Mouse (Mus musculus) ES-E14 (cell line): Measurements from ENCODE around the gene Cubn. TPM values are rescaled to one million over a fixed set of nuclear protein-coding genes. Genes with fewer than 3 reads are reported as not detected.

Experiments used
- DNase-seq: peaks from one replicate; pipeline ENCODE4 v3.0.0-alpha.2; 2013; ENCODE audit warnings: low read depth, low spot score
- H3K27ac ChIP-seq: 2 replicates; pipeline ENCODE4 v1.5.1; 2012; ENCODE audit warnings: low read depth, mild to moderate bottlenecking, low read length, moderate library complexity, mixed read lengths; ENCODE audit not compliant: poor library complexity, insufficient read depth, severe bottlenecking
- H3K36me3 ChIP-seq: 2 replicates; pipeline ENCODE4 v1.6.1; 2012; ENCODE audit warnings: mild to moderate bottlenecking, low read length, moderate library complexity, mixed read lengths; ENCODE audit not compliant: control insufficient read depth, poor library complexity, insufficient read depth, severe bottlenecking
- H3K4me1 ChIP-seq, 2 experiments: fragments of 150-350 bp in 1 of 2; sonication (generic) in 1 of 2; 2 replicates each; pipeline ENCODE4 v1.6.1; 2012; ENCODE audit warnings: low read length in 2 of 2, mild to moderate bottlenecking in 1 of 2, mixed read lengths in 1 of 2; ENCODE audit not compliant: control insufficient read depth in 2 of 2, insufficient read depth in 2 of 2, poor library complexity in 1 of 2
- H3K4me3 ChIP-seq, 2 experiments: fragments of 150-350 bp in 1 of 2; sonication (generic) in 1 of 2; 2 replicates each; pipeline ENCODE4 v1.5.1; 2012; ENCODE audit warnings: low read length in 2 of 2, low read depth in 1 of 2, mild to moderate bottlenecking in 1 of 2, mixed read lengths in 1 of 2; ENCODE audit not compliant: insufficient read depth in 1 of 2, poor library complexity in 1 of 2, severe bottlenecking in 1 of 2
- H3K9ac ChIP-seq: 2 replicates; pipeline ENCODE4 v1.6.1; 2012; ENCODE audit warnings: low read depth, mild to moderate bottlenecking, low read length, mixed read lengths; ENCODE audit not compliant: poor library complexity, insufficient read depth, severe bottlenecking
- H3K9me3 ChIP-seq: fragments of 150-350 bp; sonication (generic); 2 replicates; pipeline ENCODE4 v1.6.1; 2012; ENCODE audit warnings: low read depth, mild to moderate bottlenecking, low read length; ENCODE audit not compliant: control insufficient read depth, insufficient read depth
- CHD2 ChIP-seq: IDR thresholded peaks from 2 replicates; pipeline ENCODE4 v1.6.1; 2014; ENCODE audit warnings: mild to moderate bottlenecking, low read depth, low read length, inconsistent platforms
- HCFC1 ChIP-seq: IDR thresholded peaks from 2 replicates; pipeline ENCODE4 v1.6.1; 2012; ENCODE audit warnings: low read length, inconsistent platforms, borderline replicate concordance; ENCODE audit not compliant: insufficient read depth
- MAFK ChIP-seq: IDR thresholded peaks from 2 replicates; pipeline ENCODE4 v1.6.1; 2014; ENCODE audit warnings: mild to moderate bottlenecking, low read depth, low read length, inconsistent platforms; ENCODE audit not compliant: insufficient read depth
- ZC3H11A ChIP-seq: IDR thresholded peaks from 2 replicates; pipeline ENCODE4 v1.6.1; 2012; ENCODE audit warnings: low read depth, mild to moderate bottlenecking, inconsistent platforms, low read length, borderline replicate concordance
- ZNF384 ChIP-seq: IDR thresholded peaks from 2 replicates; pipeline ENCODE4 v1.6.1; 2012; ENCODE audit warnings: low read depth, low read length, inconsistent platforms
- in situ Hi-C, 2 experiments: fragments of 600-800 bp; cut with MboI; formaldehyde crosslinking; loops; one replicate each; pipeline ENCODE4 v1.15.1; 2025; ENCODE audit warnings: low sequenced_read_pairs in 2 of 2, inconsistent platforms in 1 of 2; ENCODE audit not compliant: unreplicated experiment in 2 of 2
- total RNA-seq: library from RNA; depleted of rRNA; stranded (reverse); fragments of 300-350 nt; gene quantifications from 2 replicates; pipeline ENCODE4 v1.2.3, GENCODE M21; 2012

Cubn gene
- total RNA-seq, 1 experiment = 18.2 TPM

DNA sequence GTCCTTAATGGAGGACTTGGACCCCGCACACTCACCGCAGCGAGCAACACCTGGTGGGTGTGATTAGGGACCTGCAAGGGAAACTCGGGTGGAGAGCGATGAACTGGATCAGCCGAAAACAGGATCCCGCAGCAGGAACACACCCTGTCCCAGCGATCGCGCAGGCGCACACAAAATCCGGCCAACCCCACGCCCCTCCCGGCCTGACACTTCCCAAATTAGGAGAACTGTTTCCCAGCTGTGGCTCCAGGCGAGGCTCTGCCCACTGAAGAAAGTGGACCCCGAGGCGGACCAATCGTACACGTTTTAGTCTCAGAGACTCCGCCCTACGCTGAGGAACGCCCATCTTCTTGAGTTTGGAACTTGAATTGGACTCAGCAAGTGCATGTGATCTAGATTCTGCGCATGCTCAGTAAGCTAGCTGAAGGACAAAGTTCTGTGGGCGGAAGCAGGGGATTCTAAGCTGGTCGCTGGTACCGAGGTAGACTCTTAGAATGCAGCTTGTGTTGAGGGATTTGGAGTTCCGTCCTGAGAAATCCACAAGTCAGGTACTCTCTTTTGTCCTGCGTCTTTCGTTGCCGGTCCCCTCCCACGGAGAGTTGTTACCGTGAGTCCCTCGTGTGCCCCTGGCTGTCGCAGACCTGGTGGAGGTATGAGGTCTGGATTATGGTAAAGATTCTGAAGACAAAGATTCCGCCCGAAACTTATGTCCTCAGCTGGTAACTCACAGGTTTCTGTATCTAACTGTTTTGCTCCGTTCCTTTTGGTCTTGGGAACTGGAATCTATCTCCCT, 220.3 kb downstream of the Cubn start, which contains the start of gene Rsu1:
Rsu1 (minus strand) TSS at position 251 of the 793 bp plus-strand sequence.
- no peaks in the 10 kb centered on the region for H3K9me3 ChIP-seq
- TF ChIP-seq CHD2 (no peak), HCFC1 (peak; percentile 87)
- peak within 1 kb of the TSS; percentile 84 for H3K9ac ChIP-seq
- peak; percentile 99 for DNase-seq
- 0 out of 2 replicates have a peak, but pooled peaks cover 2% of the 10 kb centered on the region for H3K36me3 ChIP-seq
- in situ Hi-C loops = no loop called here
- H3K27ac ChIP-seq = no peak within 1 kb of the TSS
- H3K4me3 ChIP-seq = peak within 1 kb of the TSS; percentile 78 to 86
- H3K4me1 ChIP-seq = peaks cover 0 to 2% of the 10 kb centered on the region in 2 experiments; a peak in 2 of 4 replicates

- Histone ChIP-seq H3K9me3 (no peaks in the 10 kb centered on the region), H3K4me1 (peaks cover 0 to 2% of the 10 kb centered on the region in 2 experiments; a peak in 2 of 4 replicates), H3K27ac (no peak overlapping the region), H3K36me3 (0 out of 2 replicates have a peak, but pooled peaks cover 2% of the 10 kb centered on the region), H3K9ac (peak overlapping the region; percentile 60), H3K4me3 (peak overlapping the region; percentile 74 to 86)
- in situ Hi-C loops = no loop called here
- TF ChIP-seq HCFC1 = no peak
- TF ChIP-seq CHD2 = no peak
- no peak for TF ChIP-seq ZC3H11A
- TF ChIP-seq ZNF384 = no peak
- no peak for TF ChIP-seq MAFK
- DNase-seq = no peak
Observed at GRCm38 (mm10) chr2:13270736-13271135, 220.9 kb downstream of the Cubn start.

- no peak overlapping the region for H3K4me3 ChIP-seq
- in situ Hi-C loops = no loop called here
- no peak overlapping the region for H3K9ac ChIP-seq
- TF ChIP-seq ZNF384 (no peak), MAFK (no peak), HCFC1 (no peak), CHD2 (no peak)
- H3K4me1 ChIP-seq = peaks cover 0 to 2% of the 10 kb centered on the region in 2 experiments; a peak in 2 of 4 replicates
- H3K9me3 ChIP-seq = no peaks in the 10 kb centered on the region
- H3K27ac ChIP-seq = no peak overlapping the region
- no peak for DNase-seq
- H3K36me3 ChIP-seq = 0 out of 2 replicates have a peak, but pooled peaks cover 2% of the 10 kb centered on the region
Observed at GRCm38 (mm10) chr2:13268681-13269293, 222.8 kb downstream of the Cubn start.

GRCm38 (mm10) chr2:13264875-13265274, 226.7 kb downstream of the Cubn start:
- no peaks in the 10 kb centered on the region; a peak in 1 of 4 replicates for H3K4me1 ChIP-seq
- H3K27ac ChIP-seq = no peak overlapping the region
- peak; percentile 33 for DNase-seq
- in situ Hi-C loops = no loop called here
- H3K4me3 ChIP-seq = no peak overlapping the region
- no peak overlapping the region for H3K9ac ChIP-seq
- 0 out of 2 replicates have a peak, but pooled peaks cover 2% of the 10 kb centered on the region for H3K36me3 ChIP-seq
- TF ChIP-seq ZC3H11A = peak; percentile 58; the same call in 1 of the 2 replicates
- no peak for TF ChIP-seq ZNF384
- TF ChIP-seq MAFK = no peak
- H3K9me3 ChIP-seq = no peaks in the 10 kb centered on the region
